Mouse (Mus musculus): ENCODE results near the gene Cabp1.

The Cabp1 gene

GRCm38 (mm10) chr5:115127421-115128179, 66.6 kb downstream of the Cabp1 start:
- no peak for DNase-seq (ENCODE audit: extremely low read depth, low read depth)

DNA sequence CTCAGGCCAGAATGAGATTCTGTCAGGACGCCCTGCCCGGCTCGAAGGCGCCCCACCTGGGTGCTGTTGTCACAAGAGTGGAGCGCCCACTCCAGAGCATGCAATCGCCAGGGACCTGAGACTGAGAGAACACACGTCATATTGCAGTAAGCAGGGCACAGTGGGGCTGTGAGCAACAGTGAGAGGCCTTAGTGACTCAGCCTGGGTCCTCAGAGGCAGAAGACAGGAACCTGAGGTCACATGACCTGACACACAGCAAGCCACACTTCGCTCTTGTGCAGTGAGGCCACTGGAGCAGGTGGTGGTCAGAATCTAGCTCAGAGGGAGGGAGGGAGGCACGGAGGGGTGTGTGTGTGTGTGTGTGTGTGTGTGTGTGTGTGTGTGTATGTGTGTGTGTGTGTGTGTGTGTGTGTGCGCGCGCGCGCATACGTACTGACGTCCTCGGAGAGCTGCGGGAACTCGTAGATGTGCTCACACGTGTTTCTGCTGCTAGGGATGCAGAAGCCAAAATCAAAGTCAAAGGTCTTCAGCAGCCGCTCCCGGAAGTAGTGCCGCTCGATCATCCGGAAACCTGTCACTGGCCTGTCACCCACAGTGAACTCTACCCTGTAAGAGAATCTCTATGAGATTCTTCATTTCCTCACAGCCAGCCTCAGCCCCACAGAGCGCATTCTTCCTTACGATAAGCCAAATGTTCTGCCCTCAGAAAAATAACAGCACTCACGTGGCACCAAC, 67.4 kb downstream of the Cabp1 start:
- no peak for DNase-seq (ENCODE audit: extremely low read depth, low read depth)

GRCm38 (mm10) chr5:115125211-115125871, 68.8 kb downstream of the Cabp1 start:
- DNase-seq (ENCODE audit: extremely low read depth, low read depth), result peak; percentile 36

DNA sequence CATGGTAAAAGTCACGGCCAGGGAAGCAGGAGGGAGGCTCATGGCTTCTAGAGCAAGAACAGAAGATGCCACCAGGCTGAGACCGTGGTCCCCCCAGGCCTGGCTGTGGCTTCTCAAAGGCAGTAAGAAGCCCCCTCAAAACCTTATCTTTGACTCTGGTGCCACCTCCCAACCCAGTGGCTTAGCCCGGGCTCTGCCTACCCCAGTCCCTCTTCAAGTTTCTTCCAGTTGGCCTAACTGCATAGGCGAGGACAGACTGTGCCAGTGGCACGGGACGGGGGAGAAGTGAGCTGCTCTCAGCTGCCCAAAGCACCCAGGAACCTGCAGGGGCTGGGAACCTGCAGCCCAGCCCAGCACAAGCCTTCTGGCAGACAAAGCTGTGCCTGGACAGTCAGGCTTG, 69.5 kb downstream of the Cabp1 start:
- DNase-seq (ENCODE audit: extremely low read depth, low read depth), result no peak

- DNase-seq (ENCODE audit: extremely low read depth, low read depth), result no peak
These were observed 73.2 kb downstream of the Cabp1 start for GRCm38 (mm10) chr5:115120978-115121377.

GRCm38 (mm10) chr5:115118961-115119570, 75.1 kb downstream of the Cabp1 start, which contains the start of gene Acads:
Acads (minus strand) TSS chr5:115119346.
- DNase-seq (ENCODE audit: extremely low read depth, low read depth), result peak; percentile 56

Measured in MEL-GATA-1-ER (cell line).